Mouse (Mus musculus) liver, embryonic 11.5 days (tissue): ENCODE measurements around the gene Lhb. TPM values are rescaled to one million over a fixed set of nuclear protein-coding genes. Genes with fewer than 3 reads are reported as not detected.
"Not testable (repeated sequence)": the region's sequence is repeated elsewhere in the genome, so short reads cannot be mapped to it uniquely, and the experiment has no call there.

Source experiments
- ATAC-seq: fragments of 200-750 bp; cut with Nextera tagmentation; replicated peaks from 2 replicates; pipeline ENCODE4 v1.8.0; 2017; ENCODE audit warnings: moderate number of reproducible peaks, mild to moderate bottlenecking, moderate TSS enrichment, moderate library complexity; ENCODE audit not compliant: low FRiP score
- DNase-seq: peaks from one replicate; pipeline ENCODE4 v3.0.0-alpha.2; 2017; ENCODE audit warnings: low spot score
- H3K27ac ChIP-seq: fragments of 300-500 bp; sonication (generic); 2 replicates; pipeline ENCODE4 v1.5.1; 2014; ENCODE audit warnings: mild to moderate bottlenecking, low read depth, low read length, control low read depth
- H3K27me3 ChIP-seq: fragments of 300-500 bp; sonication (generic); replicated peaks from 2 replicates; pipeline ENCODE4 v1.6.1; 2014; ENCODE audit warnings: low read length, mixed read lengths; ENCODE audit not compliant: control insufficient read depth, insufficient read depth
- H3K36me3 ChIP-seq: fragments of 300-500 bp; sonication (generic); 2 replicates; pipeline ENCODE4 v1.6.1; 2014; ENCODE audit warnings: mild to moderate bottlenecking, low read length, moderate library complexity, mixed read lengths; ENCODE audit not compliant: control insufficient read depth, insufficient read depth
- H3K4me1 ChIP-seq: fragments of 300-500 bp; sonication (generic); replicated peaks from 2 replicates; pipeline ENCODE4 v1.6.1; 2014; ENCODE audit warnings: low read length, mixed read lengths; ENCODE audit not compliant: control insufficient read depth, insufficient read depth
- H3K4me2 ChIP-seq: fragments of 300-500 bp; sonication (generic); 2 replicates; pipeline ENCODE4 v1.6.1; 2014; ENCODE audit warnings: mild to moderate bottlenecking, control low read depth, moderate library complexity
- H3K4me3 ChIP-seq: fragments of 300-500 bp; sonication (generic); 2 replicates; pipeline ENCODE4 v1.5.1; 2014; ENCODE audit warnings: low read depth, low read length, control low read depth
- H3K9ac ChIP-seq: fragments of 300-500 bp; sonication (generic); 2 replicates; pipeline ENCODE4 v1.6.1; 2014; ENCODE audit warnings: low read depth, low read length, control low read depth
- H3K9me3 ChIP-seq: fragments of 300-500 bp; sonication (generic); 2 replicates; pipeline ENCODE4 v1.6.1; 2016; ENCODE audit warnings: low read length, inconsistent platforms, mixed read lengths; ENCODE audit not compliant: control insufficient read depth
- WGBS: fragments of 180-500 bp; shearing (Covaris S2); extraction: QIAGEN DNeasy Blood & Tissue Kit; methylation state at CpG from one replicate; pipeline ENCODE4 v1.1.7; 2014; 5-methylcytosine and 5-hydroxymethylcytosine counted together
- polyA plus RNA-seq: library from polyadenylated mRNA; unstranded; fragments of >200 nt; fragmentation: Nextera tagmentation; extraction: Ambion mirVana; gene quantifications from 2 replicates; pipeline ENCODE4 v1.2.1, GENCODE M21; 2014

The Lhb gene
- polyA plus RNA-seq, 1 experiment from 2014 or later, result 0.26 TPM

DNA sequence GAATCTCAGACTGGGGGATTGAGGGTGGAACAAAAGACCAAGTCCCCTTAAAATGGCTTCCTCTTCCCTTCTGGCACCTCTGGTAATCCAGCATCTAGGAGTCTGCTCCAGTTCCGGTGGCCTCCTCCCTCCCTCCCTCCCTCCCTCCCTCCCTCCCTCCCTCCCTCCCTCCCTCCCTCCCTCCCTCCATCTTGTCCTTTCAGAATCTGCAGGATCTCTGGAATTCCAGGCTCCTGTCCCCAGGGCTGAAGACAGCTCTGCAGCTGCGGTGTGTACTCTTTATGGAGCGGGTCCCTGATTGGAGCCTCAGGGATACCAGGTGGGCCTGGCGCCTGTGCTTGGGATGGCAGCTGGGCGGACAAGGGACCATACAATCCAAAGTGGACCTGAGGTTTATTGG, 40.7 kb downstream of the Lhb start:
- H3K9me3 ChIP-seq, result no peaks in the 10 kb centered on the region
- peaks cover 35% of the 10 kb centered on the region for H3K36me3 ChIP-seq
- DNase-seq (no peak), ATAC-seq (no peak)
- H3K9ac ChIP-seq, result peak overlapping the region; percentile 83
- H3K4me3 ChIP-seq, result peak overlapping the region; percentile 89
- peak overlapping the region; percentile 96 for H3K27ac ChIP-seq
- WGBS, result 62% methylated on average over 5 of the region's 5 CpGs
- peak overlapping the region; percentile 73 for H3K4me2 ChIP-seq
- H3K4me1 ChIP-seq, result peaks cover 53% of the 10 kb centered on the region
- H3K27me3 ChIP-seq, result no peaks in the 10 kb centered on the region

- H3K4me1 ChIP-seq, result peaks cover 51% of the 10 kb centered on the region
- peaks cover 34% of the 10 kb centered on the region for H3K36me3 ChIP-seq
- H3K4me2 ChIP-seq, result peak overlapping the region; percentile 73
- ATAC-seq (no peak), DNase-seq (no peak)
- peak overlapping the region; percentile 89 for H3K4me3 ChIP-seq
- no peaks in the 10 kb centered on the region for H3K9me3 ChIP-seq
- H3K27ac ChIP-seq, result peak overlapping the region; percentile 96; the same call in 1 of the 2 replicates
- H3K27me3 ChIP-seq, result no peaks in the 10 kb centered on the region
- H3K9ac ChIP-seq, result peak overlapping the region; percentile 21; the same call in 1 of the 2 replicates
- 79% methylated on average over 4 of the region's 4 CpGs for WGBS
These were observed 41.2 kb downstream of the Lhb start for GRCm38 (mm10) chr7:45461781-45462180.

GRCm38 (mm10) chr7:45462325-45462724, 41.7 kb downstream of the Lhb start:
- WGBS, result 93% methylated on average over 4 of the region's 4 CpGs
- no peak overlapping the region for H3K9ac ChIP-seq
- H3K9me3 ChIP-seq, result no peaks in the 10 kb centered on the region
- ATAC-seq (no peak), DNase-seq (no peak)
- H3K4me2 ChIP-seq, result no peak overlapping the region
- H3K36me3 ChIP-seq, result peaks cover 31% of the 10 kb centered on the region
- H3K4me3 ChIP-seq, result no peak overlapping the region
- H3K27ac ChIP-seq, result no peak overlapping the region
- H3K4me1 ChIP-seq, result peaks cover 45% of the 10 kb centered on the region
- H3K27me3 ChIP-seq, result no peaks in the 10 kb centered on the region

GRCm38 (mm10) chr7:45462868-45463267, 42.2 kb downstream of the Lhb start:
- not testable (repeated sequence) for H3K4me2 ChIP-seq, H3K27ac ChIP-seq, H3K4me3 ChIP-seq, H3K27me3 ChIP-seq, DNase-seq, H3K9me3 ChIP-seq, ATAC-seq, H3K9ac ChIP-seq
- H3K36me3 ChIP-seq, result peaks cover 26% of the 10 kb centered on the region
- 76% methylated on average over 4 of the region's 4 CpGs for WGBS
- H3K4me1 ChIP-seq, result peaks cover 40% of the 10 kb centered on the region

DNA sequence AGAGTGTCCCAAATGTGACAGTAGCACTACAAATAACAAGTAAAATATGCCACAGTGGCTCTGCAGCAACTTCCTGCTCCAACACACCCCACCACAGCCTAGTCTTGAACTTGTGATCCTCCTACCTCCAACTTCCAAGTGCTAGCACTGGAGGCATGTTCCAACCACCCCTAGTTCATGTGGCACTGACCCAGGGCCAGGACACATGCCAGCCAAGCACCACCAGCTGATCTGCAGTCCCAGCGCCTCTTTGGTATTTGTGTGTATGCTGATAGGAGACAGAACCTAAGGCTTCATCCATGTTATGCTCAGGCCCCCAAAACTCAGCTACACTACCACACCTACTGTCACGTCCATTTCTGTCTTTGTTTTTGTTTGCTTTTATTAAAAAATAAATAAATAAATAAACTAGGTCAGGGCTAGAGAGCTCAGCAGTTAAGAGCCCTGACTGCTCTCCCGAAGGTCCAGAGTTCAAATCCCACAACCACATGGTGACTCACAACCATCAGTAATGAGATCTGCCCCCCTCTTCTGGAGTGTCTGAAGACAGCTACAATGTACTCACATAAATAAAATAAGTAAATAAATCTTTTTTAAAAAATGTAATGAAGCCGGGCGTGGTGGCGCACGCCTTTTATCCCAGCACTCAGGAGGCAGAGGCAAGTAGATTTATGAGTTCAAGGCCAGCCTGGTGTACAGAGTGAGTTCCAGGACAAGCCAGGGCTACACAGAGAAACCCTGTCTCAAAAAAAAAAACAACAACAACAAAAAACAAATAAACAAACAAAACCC, 43.6 kb downstream of the Lhb start:
- ATAC-seq (no peak), DNase-seq (no peak)
- 92% methylated on average over 7 of the region's 7 CpGs for WGBS

GRCm38 (mm10) chr7:45465112-45465511, 44.5 kb downstream of the Lhb start:
- peak overlapping the region; percentile 22; the same call in 1 of the 2 replicates for H3K9ac ChIP-seq
- peak overlapping the region; percentile 82 for H3K4me3 ChIP-seq
- H3K36me3 ChIP-seq, result peaks cover 17% of the 10 kb centered on the region
- no peak for DNase-seq
- no peaks in the 10 kb centered on the region for H3K9me3 ChIP-seq
- ATAC-seq, result no peak
- H3K4me2 ChIP-seq, result peak overlapping the region; percentile 88
- H3K27ac ChIP-seq, result no peak overlapping the region
- WGBS, result 91% methylated on average over 12 of the region's 12 CpGs
- H3K27me3 ChIP-seq, result no peaks in the 10 kb centered on the region
- H3K4me1 ChIP-seq, result peaks cover 30% of the 10 kb centered on the region

More for the DNA sequence above, 43.6 kb downstream of the Lhb start:
- Histone ChIP-seq H3K9ac (no peak overlapping the region), H3K4me1 (peaks cover 31% of the 10 kb centered on the region), H3K27ac (no peak overlapping the region), H3K4me3 (no peak overlapping the region), H3K36me3 (peaks cover 17% of the 10 kb centered on the region), H3K27me3 (no peaks in the 10 kb centered on the region), H3K4me2 (no peak overlapping the region; the same call in 1 of the 2 replicates), H3K9me3 (no peaks in the 10 kb centered on the region)

DNA sequence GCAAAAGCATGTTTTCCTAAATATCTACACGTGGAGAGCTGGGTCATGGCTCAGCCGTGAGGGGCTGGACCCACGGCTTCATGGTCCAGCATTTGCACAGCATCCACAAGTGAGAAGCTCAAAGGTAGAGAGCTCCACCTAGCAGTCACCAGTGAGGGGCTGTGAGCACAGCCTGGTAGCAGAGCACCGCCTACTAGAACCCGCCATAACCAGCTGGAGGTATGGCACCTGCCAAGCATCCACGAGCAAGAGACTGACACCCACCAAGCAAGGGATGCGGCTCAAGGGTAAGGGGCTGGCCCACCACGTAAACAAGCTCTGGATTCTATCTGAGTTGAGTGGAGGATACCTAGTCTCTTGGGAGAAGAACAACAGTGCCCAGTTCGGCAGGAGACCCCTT, 44.9 kb downstream of the Lhb start:
- 76% methylated on average over 9 of the region's 9 CpGs for WGBS
- H3K4me1 ChIP-seq, result peaks cover 25% of the 10 kb centered on the region
- ATAC-seq, result 0 out of 2 replicates have a peak, but pooled peaks have one; percentile 19

GRCm38 (mm10) chr7:45466283-45467089, 45.9 kb downstream of the Lhb start, which contains the start of gene Bax:
TSS of gene Bax (minus strand) at chr7:45466898.
- WGBS, result under 1% methylated on average over 56 of the region's 58 CpGs
- Histone ChIP-seq H3K36me3 (peaks cover 17% of the 10 kb centered on the region), H3K27me3 (no peaks in the 10 kb centered on the region), H3K4me2 (peak within 1 kb of the TSS; percentile 88), H3K9me3 (no peaks in the 10 kb centered on the region), H3K4me3 (peak within 1 kb of the TSS; percentile 82), H3K9ac (peak within 1 kb of the TSS; percentile 79), H3K27ac (peak within 1 kb of the TSS; percentile 65), H3K4me1 (peaks cover 17% of the 10 kb centered on the region)
- peak; percentile 74 for ATAC-seq
- DNase-seq, result peak; percentile 92

More for the DNA sequence above, 44.9 kb downstream of the Lhb start:
- Histone ChIP-seq H3K4me3 (peak overlapping the region; percentile 82), H3K27ac (peak overlapping the region; percentile 65), H3K9me3 (no peaks in the 10 kb centered on the region), H3K36me3 (peaks cover 17% of the 10 kb centered on the region), H3K9ac (peak overlapping the region; percentile 79), H3K27me3 (no peaks in the 10 kb centered on the region), H3K4me2 (peak overlapping the region; percentile 88)
- DNase-seq, result no peak
